Mouse (Mus musculus) T-cell, adult 2 months (primary cell): ENCODE results near the gene Tmem17.
A peak's percentile ranks its signal among the peaks of the same experiment; 100 is the strongest.

Source experiments
- DNase-seq: peaks from one replicate; pipeline ENCODE4 v3.0.0; 2022; ENCODE audit warnings: low spot score

Tmem17 gene

DNA sequence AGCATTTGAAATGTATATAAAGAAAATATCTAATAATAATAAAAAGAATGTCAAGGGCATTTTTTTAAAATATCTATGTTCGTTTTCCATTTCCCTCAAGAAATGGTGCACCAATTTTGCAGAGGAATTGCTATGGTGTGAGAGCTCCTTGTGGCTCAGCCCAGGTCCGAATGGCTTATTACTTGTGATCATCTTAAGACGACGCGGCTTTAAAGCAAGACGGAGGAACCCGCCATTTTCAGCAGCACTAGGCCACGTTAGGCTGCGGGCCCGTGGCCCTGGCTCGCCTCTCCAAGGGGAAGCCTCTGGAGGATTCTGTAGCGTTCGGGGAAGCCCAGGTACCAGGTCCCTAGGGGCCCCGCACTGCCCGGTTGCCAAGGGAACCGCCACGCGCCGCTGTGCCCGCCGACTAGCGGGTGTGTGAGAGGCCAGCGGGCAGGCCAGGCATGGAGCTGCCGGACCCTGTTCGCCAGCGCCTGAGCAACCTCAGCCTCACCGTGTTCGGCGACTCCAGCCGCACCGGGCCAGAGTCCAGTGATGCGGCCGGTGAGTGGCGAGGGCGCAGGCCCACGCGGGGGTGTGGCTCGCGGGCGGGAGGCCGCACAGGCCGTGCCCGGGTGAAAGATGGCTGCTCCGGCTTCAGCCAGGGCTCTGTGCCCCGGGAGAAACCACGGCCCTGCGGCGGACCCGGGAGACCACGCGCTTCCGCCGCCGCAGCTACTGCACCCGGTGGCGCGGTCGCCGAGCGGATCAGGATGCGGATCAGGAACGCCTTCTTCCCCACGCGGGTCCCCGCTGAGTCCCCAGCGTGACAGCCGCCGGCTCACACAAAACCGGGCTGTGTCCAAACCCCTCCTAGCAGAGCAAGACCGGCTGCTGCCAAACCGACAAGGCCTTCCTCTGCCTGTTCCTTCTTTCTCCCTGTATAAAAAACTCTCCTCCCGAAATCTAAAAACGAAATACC lies at the start of gene Tmem17:
Gene Tmem17 (plus strand): TSS at position 51 of the 964 bp plus-strand sequence.
- peak; percentile 57 for DNase-seq

DNA sequence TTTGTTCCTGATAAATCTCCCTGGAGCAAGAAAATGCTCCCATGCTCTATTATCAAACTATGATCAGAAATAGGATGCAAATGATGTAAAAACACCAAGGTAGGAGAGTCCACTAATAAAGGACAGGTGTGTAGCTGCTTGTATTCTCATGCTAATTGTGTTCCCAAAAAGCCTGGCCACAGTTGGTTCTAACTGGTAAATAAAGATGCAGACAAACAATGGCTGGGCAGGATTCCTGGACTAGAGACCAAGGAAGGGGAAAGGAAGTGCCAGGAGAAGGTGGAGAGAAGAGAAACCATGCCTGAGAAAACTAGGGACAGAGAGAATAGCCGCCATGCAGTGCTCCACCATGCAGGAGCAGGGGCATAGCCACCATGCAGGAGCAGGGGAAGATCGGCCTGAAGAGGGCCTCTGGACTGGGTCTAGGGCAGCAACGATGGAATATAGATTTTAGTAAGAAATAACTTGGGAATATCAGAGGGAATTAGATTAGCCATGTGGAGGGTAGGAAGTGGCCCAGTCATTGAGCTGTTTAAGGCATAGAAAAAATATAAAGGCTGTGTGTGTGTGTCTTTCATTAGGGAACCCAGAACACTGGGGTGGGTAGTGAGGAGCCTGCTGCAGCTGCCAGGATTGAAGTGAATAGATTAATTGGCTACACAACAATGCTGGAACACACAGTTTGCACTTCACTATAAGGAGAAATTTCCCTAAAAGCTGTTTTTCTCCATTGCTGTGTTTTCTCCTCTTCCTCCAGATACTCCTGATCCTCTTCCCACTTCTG lies 31.9 kb upstream of the Tmem17 start:
- no peak for DNase-seq

DNA sequence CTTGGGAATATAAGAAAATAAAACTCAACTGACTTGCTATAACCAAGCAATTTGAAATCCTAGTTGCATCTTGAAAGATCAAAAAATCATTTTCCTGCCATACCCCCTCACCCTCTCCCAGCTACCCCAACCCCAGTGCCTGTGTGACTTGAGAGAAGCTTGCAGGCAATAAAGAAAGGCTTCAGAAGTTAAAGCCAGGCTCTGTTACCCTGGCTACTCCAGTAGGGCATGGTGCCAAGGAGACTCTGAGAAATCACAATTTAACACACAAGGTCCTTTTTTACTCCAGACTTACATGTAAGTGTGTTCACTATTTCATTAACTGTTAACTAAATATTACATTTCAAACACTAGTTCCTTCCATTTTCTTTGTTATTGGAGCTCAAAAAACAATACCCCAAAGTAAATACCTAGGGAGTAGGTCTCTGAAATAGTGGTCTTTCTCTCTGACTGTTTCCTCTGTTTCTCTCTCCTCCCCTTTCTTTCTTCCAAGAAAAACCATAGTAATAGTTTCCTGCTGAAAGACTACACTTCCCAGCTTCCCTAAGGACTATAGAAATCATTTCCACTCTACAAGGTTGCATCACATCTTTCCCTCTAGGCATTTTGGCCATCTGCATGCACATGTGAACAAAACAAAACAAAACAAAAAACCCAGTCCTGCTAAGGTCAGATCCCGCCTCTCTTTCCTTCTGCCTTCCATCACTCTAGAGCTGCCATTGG lies 30.1 kb upstream of the Tmem17 start:
- no peak for DNase-seq

DNA sequence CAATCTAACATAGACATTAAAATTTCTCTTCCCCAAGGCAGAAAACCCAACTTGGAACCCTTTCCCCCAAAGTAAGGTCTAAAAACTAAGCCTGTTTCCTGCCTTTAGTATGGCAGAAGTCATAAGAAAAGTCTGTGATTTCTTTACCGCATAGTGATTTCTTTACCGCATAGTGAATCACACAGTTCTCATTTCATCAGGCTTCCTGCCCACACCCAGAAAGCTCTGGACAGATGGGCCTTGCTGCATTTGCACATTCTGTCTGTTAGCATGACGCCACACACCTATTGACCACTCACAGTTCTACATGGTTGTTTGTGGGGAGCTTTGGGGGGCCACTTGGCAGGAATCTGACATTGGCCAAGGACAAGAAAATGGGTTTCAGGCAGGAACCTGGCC lies 29.5 kb upstream of the Tmem17 start:
- DNase-seq: no peak

DNA sequence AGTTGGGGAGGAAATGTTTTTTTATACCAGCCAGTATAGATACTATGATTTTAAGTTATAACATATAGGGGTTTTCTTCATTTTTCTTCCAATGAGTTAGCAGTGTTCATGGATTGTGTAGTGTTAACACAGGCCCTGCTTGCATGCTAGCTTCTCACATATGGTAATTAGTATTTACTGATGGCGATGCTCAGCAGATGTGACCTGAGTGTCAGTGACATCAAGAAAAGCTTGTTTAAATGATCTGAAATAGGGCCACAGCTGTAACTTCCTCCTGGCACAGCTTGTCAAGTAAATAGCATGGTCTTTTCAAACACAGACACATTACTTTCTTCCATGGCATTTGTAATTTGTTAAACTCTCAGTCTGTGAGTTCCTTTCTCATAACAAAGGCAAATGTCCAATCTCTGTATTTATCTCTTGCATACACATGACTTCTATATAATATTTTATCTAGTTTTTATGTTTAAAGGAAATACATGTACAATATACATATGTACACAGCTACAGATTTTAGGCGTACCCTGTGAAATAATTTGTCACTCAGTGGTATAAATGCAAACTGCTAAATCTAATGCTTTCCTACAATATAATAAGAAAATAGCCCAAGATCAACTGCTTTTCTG lies 18.1 kb upstream of the Tmem17 start:
- DNase-seq: no peak

DNA sequence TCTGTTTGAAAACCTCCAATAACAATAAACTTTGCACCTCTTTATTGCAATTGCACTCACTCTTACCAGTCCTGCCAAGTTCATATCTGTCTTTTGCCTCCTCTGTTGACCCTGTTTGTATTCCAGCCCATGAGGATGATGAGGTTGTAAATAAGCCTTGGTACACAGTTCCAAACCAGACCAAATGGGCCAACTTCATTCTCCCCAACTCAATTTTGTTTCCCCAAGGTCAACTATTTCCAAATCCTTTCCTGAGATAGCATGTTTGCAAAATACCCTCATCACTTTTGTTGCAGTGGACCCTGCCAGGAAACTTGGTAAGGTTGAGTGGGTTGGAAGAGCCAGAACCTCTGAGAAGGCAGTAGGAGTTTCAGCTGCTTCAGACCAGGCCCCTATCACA lies 16.9 kb upstream of the Tmem17 start:
- no peak for DNase-seq

DNA sequence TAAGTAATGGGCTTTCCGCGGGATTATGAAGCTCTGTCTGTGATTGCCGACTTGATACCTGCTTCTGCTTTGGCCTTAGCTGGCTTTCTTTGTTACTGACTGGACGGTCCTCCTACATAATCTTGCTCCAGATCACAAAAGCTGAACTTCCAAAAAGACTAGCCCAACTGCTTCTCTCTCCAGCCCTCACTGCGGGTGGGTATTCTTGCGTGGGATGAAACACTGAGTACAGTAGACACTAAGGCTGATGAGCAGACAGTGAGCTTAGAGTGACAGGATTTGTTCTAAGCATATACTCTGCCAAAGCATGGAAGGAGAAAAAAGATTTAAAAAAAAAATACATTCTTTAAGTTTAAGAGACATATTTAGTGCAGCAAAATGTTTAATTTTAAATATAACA lies 12.5 kb upstream of the Tmem17 start:
- DNase-seq: no peak

DNA sequence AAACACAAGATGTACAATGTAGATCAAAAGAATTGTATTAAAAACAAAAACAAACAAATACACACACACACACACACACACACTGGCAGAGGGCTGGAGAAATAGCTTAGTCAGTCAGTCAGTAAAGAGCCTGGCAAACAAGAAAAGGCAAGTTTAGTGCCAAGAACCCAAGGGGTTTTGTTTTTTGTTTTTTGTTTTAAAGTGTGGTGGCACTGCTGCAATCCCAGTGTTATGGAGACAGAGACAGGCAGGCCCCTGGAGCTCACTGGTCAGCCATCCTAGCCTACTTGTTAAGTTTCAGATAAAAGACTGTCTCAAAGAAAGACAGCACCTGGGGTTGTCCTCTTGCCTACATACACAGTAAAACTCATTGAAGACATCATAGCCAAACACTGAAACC lies 12.0 kb upstream of the Tmem17 start:
- no peak for DNase-seq

DNA sequence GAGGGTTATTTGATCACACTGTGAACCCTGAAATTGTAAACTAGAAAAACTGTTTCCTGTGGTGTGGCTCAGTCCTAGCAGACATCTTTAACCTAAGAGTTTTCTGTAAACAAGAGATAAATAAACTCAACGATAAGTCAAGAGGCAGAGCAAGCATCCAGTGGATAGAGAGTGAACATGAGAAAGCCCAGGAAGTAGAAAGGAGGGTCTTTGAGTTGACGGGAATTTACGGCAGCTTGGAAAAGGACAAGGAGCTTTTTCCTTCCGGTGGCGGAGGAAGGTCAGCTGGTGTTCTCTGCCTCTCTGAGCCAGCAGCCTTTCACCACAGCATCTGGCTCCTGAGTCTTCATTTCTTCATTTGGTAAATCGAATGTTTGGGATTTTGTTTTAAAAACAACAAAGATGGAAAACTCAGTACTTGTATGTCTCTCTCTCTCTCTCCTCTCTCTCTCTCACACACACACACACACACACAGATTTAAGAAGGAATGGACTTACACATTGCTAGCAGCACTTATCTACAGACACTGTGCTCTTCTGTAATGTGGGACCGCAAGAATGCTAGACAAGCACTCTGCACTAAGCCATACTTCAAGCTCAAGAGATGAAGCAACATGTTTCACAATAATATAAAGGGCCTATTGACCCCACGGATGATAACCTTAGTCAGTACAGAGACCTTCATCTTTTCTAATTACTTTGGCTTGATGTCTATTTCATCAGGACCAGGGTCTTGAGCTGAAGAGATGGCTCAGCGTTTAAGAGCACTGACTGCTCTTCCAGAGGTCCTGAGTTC lies 10.9 kb upstream of the Tmem17 start:
- no peak for DNase-seq

DNA sequence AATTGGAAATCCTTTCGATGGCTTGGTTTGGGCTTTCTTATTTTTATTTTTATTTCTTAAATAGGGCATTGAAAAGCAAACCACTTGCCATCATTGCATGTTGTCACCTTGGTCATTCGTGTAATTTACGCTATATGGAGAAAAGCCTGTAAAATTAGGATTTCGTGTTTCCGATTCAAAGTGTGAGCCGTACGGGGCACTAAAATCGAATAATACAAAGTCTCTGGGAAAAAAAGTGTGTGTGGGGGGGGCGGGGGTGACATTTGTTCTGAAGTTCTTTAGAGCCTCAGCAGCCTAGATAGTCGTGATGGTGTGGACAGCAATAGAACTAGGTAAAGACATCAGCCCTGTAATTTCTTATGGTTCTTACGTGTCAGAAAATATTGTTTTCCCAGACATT lies 1.2 kb downstream of the Tmem17 start:
- DNase-seq: no peak

DNA sequence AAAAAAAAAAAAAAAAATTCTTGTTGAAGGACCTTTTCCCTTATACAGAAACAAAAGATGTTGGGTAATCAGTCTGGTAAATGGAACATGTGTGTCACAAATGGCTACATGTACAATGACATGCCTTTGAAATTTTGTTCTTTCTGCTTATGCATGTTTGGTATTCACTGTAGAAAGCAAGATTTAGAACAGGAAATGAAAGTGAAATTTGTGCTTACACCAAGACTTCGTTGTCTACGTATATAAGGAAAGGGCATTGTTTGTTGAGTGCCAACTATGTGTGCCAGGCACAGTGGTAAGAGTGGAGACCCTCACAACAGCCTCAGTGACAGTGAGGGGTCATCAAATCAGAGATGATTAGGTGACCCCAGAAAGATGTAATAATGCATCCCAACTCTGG lies 3.2 kb downstream of the Tmem17 start:
- no peak for DNase-seq

DNA sequence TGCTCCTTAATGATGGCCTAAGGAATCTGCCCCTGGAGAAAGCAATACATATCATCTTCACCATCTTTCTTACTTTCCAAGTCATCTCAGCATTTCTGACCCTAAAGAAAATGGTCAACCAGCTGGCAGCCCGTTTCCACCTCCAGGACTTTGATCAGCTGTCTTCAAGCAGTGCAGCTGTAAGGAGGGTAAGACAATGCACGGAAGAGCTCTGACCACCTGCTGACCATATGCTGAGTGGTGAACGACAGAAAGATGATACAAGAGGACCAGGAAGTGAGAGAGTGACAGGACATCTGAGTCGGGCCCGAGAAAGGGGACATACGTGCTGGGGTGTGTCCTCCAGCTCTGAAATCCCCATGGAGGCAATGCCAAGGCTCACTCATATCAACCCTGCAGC lies 6.6 kb downstream of the Tmem17 start:
- DNase-seq: no peak

DNA sequence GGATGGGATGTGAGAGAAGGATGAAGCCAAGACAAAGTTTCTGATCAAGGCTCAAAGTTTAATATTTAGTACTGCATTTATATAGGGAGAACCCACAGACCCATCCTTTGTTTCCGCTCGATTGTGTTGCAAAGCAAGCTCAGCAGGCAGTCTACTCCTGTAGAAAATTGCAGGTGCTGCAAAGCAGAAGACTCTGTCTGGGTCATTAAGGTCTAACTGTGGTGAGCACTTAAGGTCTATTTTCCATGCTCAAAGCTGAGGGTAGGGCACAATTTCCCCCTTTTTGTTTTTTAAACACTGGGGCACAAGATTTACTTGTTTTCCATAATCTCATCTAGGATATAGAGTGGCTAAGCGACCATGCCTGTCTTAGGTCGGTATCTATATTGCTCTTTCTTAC lies 8.4 kb downstream of the Tmem17 start:
- no peak for DNase-seq

DNA sequence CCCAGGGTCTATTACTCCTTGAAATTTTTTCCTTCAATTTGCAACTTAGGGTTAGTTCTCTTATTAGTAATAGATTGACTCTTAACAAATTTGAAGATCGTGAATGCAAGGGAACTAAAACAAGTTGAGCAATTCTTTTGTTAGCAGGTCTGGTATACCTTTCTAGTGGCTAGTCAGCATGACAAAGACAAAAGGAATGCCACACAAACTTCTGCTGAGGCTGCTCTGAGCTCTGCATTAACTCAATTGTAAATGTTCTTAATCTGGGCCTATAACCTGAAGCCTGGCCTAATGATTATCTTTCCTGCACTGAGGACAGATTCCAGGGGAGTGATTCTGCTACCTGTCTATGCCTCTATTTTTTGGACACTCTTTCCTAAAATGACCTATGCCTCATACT lies 12.7 kb downstream of the Tmem17 start:
- no peak for DNase-seq

DNA sequence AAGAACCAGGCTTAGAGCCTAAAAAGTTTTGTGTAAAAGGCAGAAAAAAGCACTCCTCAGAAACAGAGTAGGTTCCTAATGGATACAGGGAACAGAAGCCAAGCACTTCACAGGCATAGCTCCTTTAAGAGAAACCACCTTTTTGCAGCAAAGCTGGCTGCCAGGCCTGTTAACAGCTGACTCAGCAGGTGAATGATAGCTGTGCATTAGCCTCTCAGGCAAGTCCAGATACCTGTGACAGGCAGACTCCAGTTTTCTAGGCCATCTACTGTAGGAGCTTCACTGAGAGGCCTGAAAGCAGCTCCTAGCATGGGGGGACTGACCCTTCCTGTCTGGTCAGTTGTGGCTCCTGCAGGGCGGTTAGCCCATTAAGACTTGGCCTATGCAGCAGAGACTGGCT lies 28.7 kb downstream of the Tmem17 start:
- no peak for DNase-seq

DNA sequence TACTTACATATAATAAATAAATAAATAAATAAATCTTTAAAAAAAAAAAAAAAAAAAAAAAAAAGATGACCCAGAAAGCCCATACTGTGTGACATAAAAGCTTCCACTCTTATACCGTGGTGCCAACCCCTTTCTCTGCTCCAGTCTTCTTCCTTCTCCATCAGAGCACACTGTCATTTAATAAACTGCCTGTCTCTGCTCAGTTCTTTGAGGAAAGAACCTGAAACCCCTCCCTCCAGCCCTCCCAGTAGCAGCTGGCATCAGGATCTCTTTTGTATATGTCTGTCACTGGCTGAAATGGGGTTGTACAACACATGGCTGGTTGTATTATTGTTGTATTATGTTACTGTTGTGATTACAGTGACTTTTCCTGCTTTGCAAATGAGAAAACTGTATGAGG lies 48.2 kb downstream of the Tmem17 start:
- no peak for DNase-seq

DNA sequence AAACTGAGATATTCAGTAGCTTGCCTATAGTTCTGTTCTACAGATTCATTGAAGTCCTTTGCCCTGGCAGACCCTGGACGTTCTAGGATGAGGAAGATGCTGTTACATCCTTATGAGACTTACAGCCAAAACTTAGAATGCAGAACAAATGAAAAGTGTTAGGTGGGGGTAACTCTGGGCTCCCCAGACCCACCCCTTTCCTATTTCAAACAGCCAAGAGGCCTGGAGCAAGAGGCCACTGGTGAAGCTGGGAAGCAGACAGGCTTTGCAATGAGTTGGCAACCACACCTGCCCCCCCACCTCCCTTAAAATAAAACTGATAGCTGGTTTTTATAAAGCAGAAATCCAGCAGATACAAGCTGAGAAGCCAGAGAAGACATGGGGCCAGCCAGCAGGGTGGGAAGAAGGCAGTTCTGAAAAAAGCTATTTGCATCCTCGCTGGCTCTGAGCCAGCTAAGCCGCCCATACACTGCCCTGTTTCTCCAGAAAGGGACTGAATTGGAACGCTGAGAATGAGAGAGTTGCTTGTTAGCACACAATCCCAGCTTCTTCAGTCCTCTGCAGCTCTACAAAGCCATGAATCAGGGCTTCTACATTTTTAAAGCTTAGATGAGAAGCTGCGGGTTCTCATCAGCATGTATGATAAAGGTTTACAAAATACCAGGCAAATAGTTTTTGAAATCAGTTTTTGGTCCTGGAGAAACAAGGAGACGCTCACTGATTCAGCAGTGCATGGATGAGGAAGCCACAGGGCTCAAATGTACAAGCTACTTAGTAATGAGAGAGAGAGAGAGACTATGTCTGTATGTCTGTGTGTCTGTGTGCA lies 48.8 kb downstream of the Tmem17 start:
- DNase-seq: no peak

DNA sequence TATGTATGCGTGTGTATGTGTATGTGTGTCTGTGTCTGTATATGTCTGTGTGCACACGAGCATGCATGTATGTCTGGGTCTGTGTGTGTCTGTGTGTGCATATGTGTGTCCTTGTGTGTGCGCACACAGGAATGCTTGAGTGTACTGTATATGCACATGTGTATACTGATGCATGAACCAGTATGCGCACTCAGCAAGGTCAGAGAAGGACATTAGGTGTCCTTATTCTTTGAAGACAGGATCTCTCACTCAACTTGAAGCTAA lies 49.4 kb downstream of the Tmem17 start:
- no peak for DNase-seq

DNA sequence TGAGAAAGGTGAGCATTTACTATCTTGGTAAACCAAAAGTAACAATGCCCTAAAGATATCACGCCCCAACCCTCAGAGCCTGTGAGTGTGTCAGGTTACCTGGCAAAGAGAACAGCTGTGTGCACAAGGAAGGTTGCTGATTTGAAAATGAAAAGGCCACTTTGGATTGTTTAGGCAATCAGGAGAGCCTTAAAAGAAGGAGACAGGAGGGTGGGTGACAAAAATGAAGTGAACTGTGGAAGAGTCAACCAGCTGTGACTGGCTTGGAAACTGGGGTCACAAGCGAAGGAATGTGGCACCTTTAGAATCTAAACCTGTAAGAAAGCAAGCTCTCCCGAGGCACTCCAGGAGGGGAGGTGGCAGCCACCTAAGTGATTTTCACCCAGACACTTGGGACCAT lies 51.8 kb downstream of the Tmem17 start:
- no peak for DNase-seq

DNA sequence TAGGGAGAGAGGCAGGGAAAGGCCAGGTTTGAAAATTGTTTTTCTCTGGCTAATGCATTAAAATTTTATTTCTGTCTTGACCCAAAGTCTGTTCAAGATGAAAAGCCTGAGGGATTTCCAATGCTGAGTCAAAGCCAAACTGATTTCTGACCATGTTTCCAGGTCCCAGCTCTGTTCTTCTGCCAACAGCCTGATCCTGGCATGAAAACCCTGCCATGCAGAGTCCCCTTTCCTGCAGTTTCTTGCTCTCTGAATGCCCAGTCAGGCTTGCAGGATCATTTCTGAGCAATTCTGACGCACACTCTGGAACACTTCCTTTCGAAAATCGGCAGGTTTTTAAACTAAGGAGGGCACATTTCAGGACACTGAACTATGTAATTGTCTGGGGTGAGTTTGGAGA lies 52.8 kb downstream of the Tmem17 start:
- no peak for DNase-seq
